Mouse (Mus musculus): ENCODE measurements at regions not wholly inside any gene's neighbourhood (a gene's known extent, or its start where the extent isn't known, plus 50 kb on each side); places are given as distances from the start of the nearest gene placed in this dataset.

DNA sequence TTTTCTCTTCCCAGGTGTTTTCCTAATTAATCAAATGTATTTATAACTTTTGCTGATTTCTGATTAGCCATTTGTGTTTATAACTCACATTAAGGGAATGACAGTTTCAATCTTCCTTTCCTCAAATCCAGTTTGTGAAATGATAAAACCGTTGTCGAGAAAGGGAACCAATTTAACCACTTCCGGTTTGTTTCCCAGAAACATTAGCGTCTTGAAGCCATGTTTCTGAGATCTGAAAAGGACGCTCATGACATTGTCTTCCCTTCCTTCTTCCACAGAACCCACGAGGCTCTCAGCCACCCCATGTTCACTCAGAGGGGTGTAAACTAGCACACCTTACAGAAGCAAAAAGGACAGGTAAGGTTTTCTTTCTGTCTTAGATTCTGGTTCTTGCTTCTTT is 76.0 kb upstream of the Bmp2k start:
- Histone ChIP-seq H3K36me3 (ENCODE audit: inconsistent target) (no peaks in the 10 kb centered on the region), H3K27ac (peak overlapping the region; percentile 96), H3K4me3 (ENCODE audit: inconsistent target) (peak overlapping the region; percentile 31; the same call in 1 of the 2 replicates), H3K79me2 (ENCODE audit: inconsistent target) (peaks cover 18% of the 10 kb centered on the region)
- 7% methylated on average over 6 of the region's 6 CpGs for WGBS (ENCODE audit: missing documents)

DNA sequence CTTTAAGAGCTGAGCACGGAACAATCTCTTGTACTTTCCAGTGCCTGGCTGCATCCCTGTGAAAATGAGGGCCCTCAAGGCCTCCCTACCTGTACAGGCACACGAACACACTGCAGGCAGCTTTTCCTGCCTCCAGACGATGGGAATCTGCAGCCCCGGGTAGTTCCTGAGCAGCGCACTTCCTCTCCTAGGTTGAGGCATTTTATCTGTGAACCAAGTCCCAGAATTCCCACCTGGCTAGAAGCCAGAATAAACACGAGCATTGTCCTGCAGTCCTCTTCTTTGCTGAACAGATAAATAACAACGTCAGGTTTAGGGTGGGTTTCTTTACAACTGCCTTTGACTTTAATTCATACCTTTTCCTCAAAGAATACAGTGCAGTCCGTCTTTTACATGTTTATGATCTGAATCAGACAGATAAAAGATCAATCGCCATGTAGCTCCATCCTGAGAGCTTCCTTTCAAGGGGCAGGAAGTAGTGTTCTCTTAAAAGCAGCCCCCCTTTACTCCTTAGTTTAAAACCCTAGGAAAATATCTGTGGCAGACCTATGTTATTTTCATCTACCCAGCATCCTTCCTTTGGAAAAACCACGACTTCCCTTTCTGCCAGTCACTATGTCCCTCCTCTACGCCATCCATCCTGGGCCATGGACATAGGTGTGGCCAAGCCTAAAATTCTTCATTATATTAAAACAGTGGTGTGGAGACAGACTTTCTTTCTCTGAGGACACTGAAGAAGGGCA is 75.3 kb upstream of the Bmp2k start:
- Histone ChIP-seq H3K79me2 (ENCODE audit: inconsistent target) (peaks cover 18% of the 10 kb centered on the region), H3K27ac (peak overlapping the region; percentile 96), H3K36me3 (ENCODE audit: inconsistent target) (no peaks in the 10 kb centered on the region), H3K4me3 (ENCODE audit: inconsistent target) (peak overlapping the region; percentile 5; the same call in 1 of the 2 replicates)
- WGBS (ENCODE audit: missing documents): 30% methylated on average over 11 of the region's 11 CpGs

DNA sequence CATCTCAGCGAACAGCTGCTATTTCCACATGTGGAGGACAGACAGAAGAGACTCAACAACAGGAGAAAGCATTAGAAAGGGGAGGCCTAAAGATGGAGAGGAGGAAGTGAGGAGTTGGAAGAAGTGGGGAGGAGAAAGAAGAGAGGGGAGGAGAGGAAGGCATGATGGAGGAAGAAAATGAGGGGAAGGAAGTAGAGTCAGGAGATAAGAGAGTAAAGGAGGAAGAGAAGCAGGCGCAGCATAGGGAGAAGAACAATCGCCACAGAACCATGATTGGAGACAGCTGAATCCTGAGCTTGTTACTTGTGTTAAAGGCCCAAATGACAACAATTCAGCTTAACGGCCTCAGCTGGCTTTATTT is 74.8 kb upstream of the Bmp2k start:
- Histone ChIP-seq H3K79me2 (ENCODE audit: inconsistent target) (peaks cover 18% of the 10 kb centered on the region), H3K36me3 (ENCODE audit: inconsistent target) (no peaks in the 10 kb centered on the region), H3K4me3 (ENCODE audit: inconsistent target) (no peak overlapping the region), H3K27ac (peak overlapping the region; percentile 96)
- WGBS (ENCODE audit: missing documents): 42% methylated on average over 4 of the region's 4 CpGs

DNA sequence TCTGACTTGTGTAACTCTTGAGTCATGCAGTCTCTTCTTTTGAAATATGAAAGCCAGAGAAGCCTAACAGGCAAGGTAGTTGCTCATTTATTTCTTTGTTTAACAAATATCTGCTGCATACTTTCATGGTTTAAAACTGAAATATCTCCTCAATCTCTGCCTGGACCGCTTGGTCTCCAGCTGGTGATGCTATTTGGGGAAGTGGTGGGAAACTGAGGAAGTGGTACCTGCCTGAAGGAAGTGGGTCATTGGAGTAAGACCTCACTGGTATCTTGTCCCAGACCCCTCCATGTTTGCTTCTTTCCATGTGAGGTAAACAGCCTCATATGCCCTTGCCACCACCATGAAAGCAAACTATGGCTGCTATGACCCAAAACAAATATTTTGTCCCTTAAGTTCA is 74.0 kb upstream of the Bmp2k start:
- Histone ChIP-seq H3K27ac (peak overlapping the region; percentile 96), H3K4me3 (ENCODE audit: inconsistent target) (no peak overlapping the region), H3K79me2 (ENCODE audit: inconsistent target) (peaks cover 18% of the 10 kb centered on the region), H3K36me3 (ENCODE audit: inconsistent target) (no peaks in the 10 kb centered on the region)
- WGBS (ENCODE audit: missing documents): 57% methylated on average over 1 of the region's 1 CpGs

DNA sequence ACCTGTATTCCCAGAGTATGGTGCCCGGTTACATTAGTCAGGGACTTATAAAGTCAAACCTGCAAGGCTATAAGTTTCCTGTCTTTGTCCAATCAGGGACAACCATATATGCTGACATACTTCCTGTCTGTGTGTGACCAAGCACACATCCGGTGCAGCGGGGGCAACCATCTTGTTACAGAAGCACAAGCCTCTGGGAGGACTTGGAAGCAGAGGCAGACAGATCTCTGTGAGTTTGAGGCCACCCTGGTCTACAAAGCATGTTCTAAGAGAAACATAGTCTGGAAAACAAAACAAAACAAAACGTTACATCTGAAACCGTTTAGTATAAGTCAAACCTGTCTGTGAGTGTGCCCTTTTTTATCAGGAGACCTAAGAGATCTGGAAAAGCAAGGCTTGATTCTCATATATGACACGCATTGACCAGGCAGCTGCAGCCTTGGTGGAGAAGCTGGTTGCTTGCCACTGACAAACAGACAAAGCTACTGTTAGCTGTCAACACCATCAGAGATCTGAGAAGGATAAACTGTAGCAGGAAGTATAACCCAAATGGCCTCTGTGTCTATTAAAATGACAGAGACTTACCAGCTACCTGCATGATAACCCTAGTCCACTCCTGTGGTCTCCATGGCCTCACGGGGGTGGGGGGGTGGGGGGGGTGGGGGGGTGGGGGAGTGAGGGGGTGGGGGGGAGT is 72.6 kb upstream of the Bmp2k start:
- H3K27ac ChIP-seq: no peak overlapping the region
- H3K36me3 ChIP-seq (ENCODE audit: inconsistent target): no peaks in the 10 kb centered on the region
- H3K79me2 ChIP-seq (ENCODE audit: inconsistent target): peaks cover 11% of the 10 kb centered on the region
- WGBS (ENCODE audit: missing documents): 73% methylated on average over 6 of the region's 7 CpGs
- H3K4me3 ChIP-seq (ENCODE audit: inconsistent target): no peak overlapping the region

DNA sequence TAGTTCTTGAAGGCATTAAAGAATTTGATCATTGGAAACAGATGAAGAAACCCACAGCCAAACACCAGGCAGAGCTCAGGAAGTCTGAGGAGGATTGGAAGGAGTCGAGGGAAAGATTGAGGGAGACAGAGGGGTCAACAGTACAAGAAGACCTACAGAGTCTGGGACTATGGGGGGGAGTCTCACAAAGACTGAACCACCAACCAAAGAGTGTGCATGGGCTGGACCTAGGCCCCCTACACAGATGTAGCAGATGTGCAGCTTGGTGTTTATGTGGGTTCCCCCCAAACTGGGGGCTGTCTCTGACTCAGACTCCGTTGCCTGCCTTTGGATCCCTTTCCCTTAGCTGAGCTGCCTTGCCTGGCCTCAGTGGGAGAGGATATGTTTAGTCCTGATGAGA is 71.5 kb upstream of the Bmp2k start:
- H3K36me3 ChIP-seq (ENCODE audit: inconsistent target): no peaks in the 10 kb centered on the region
- no peak overlapping the region for H3K4me3 ChIP-seq (ENCODE audit: inconsistent target)
- H3K27ac ChIP-seq: no peak overlapping the region
- peaks cover under 1% of the 10 kb centered on the region; the same call in 1 of the 2 replicates for H3K79me2 ChIP-seq (ENCODE audit: inconsistent target)
- WGBS (ENCODE audit: missing documents): 92% methylated on average over 2 of the region's 2 CpGs

DNA sequence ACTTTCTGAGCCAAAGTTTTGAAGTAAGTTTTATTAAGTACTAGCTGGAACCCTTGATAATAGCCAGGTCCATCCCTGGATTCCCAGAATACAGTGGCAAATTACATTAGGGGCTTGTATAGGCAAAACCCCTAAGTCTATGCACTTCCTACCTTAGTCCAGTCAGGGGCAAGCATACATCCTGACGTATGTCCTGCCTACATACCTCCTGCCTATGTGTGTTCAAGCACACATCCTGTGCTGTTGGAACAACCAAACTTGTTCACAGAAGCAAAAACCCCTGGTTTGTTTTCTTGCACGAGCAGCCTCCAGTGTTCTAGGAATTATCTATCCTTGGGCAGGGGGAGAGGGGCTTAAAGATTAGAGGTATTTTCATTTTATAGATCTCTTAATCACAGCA is 66.4 kb upstream of the Bmp2k start:
- 88% methylated on average over 2 of the region's 2 CpGs for WGBS (ENCODE audit: missing documents)
- Histone ChIP-seq H3K36me3 (ENCODE audit: inconsistent target) (no peaks in the 10 kb centered on the region), H3K79me2 (ENCODE audit: inconsistent target) (no peaks in the 10 kb centered on the region), H3K27ac (no peak overlapping the region), H3K4me3 (ENCODE audit: inconsistent target) (no peak overlapping the region)

DNA sequence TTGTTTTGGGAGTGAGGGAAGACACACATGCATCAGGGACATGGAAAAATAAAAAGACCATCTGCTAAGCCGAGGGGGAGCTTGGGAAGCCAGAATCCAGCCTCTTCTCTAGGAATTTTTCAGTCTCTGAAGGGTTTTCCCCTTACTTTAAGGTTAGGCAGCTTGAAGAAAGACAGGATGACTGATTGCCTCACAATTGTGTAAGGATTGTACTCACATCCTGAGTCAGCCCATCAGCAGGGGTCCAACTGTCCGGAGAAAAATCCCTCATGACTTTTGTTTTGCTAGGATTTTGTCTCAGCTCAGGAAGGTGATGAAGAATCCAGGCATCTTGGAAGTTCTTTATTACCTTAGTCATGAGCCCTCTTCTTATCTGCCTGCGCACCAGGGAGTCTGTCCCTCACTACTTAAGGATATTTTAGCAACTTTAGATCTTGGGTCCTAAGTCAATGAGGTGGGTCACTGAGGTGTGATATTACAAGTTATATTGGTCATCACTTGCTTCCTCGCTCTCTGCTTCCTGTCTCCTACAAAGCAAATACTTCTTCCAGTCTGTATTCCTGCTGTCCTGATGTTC is 65.8 kb upstream of the Bmp2k start:
- no peak overlapping the region for H3K27ac ChIP-seq
- H3K79me2 ChIP-seq (ENCODE audit: inconsistent target): no peaks in the 10 kb centered on the region
- 70% methylated on average over 4 of the region's 4 CpGs for WGBS (ENCODE audit: missing documents)
- no peak overlapping the region for H3K4me3 ChIP-seq (ENCODE audit: inconsistent target)
- no peaks in the 10 kb centered on the region for H3K36me3 ChIP-seq (ENCODE audit: inconsistent target)

DNA sequence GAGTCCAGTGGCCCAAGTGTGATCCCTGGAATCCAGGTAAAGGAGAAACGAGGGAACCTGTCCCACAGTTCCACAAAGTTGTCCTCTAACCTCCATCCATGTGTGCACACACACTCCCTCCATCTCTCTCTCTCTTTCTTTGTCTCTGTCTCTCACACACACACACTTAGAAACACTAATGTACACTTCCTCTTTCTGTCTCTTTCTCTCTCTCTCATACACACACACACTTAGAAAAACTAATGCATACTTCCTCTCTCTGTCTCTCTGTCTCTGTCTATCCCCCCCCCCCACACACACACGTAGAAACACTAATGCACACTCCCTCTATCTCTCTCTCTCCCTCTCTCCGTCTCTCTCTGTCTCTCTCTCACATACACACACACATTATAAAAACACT is 61.2 kb upstream of the Bmp2k start:
- H3K4me3 ChIP-seq (ENCODE audit: inconsistent target): no peak overlapping the region
- H3K36me3 ChIP-seq (ENCODE audit: inconsistent target): no peaks in the 10 kb centered on the region
- 44% methylated on average over 1 of the region's 3 CpGs for WGBS (ENCODE audit: missing documents)
- no peaks in the 10 kb centered on the region for H3K79me2 ChIP-seq (ENCODE audit: inconsistent target)
- H3K27ac ChIP-seq: no peak overlapping the region

DNA sequence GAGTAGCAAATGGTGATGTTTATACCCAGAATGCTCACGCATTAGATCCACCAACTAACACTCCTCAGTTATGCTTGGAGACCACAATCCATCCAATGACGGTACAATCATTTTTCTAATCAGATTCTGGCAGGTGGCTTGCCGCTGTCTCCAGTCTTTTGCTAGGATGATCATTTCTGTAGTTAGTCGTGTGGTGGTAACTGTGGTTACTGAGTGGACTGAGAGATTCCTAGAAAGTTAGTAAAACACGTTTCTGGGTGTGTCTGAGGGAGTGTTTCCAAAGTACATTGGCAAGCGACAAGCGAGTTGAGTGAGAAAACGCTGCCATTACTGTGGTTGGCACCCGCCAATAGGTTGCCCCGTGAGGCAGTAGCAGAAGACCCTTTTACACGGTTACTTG is 58.8 kb upstream of the Bmp2k start:
- H3K79me2 ChIP-seq (ENCODE audit: inconsistent target): no peaks in the 10 kb centered on the region
- no peak overlapping the region for H3K4me3 ChIP-seq (ENCODE audit: inconsistent target)
- no peaks in the 10 kb centered on the region for H3K36me3 ChIP-seq (ENCODE audit: inconsistent target)
- no peak overlapping the region for H3K27ac ChIP-seq
- 95% methylated on average over 10 of the region's 11 CpGs for WGBS (ENCODE audit: missing documents)

DNA sequence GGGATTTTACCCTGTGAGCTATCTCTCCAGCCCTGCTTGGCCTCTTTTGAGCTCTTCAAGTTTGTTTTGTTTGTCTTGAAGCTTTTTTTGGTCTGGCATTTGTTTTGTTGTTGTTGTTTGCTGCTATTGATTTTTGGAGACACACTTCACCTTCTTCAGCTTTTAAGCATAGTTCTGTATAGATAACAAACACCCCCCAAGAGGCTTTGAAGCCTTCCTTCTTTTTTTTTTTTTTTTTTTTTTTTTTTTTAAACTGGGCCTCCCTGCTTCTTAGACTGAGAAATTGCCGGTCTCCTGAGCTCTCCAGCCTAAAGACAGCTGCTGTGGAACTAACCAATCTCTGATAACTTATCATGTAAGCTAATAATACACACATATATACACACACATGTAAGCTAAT is 58.2 kb upstream of the Bmp2k start:
- Histone ChIP-seq H3K79me2 (ENCODE audit: inconsistent target) (no peaks in the 10 kb centered on the region), H3K36me3 (ENCODE audit: inconsistent target) (no peaks in the 10 kb centered on the region), H3K27ac (no peak overlapping the region), H3K4me3 (ENCODE audit: inconsistent target) (no peak overlapping the region)
- WGBS (ENCODE audit: missing documents): 100% methylated on average over 1 of the region's 1 CpGs

DNA sequence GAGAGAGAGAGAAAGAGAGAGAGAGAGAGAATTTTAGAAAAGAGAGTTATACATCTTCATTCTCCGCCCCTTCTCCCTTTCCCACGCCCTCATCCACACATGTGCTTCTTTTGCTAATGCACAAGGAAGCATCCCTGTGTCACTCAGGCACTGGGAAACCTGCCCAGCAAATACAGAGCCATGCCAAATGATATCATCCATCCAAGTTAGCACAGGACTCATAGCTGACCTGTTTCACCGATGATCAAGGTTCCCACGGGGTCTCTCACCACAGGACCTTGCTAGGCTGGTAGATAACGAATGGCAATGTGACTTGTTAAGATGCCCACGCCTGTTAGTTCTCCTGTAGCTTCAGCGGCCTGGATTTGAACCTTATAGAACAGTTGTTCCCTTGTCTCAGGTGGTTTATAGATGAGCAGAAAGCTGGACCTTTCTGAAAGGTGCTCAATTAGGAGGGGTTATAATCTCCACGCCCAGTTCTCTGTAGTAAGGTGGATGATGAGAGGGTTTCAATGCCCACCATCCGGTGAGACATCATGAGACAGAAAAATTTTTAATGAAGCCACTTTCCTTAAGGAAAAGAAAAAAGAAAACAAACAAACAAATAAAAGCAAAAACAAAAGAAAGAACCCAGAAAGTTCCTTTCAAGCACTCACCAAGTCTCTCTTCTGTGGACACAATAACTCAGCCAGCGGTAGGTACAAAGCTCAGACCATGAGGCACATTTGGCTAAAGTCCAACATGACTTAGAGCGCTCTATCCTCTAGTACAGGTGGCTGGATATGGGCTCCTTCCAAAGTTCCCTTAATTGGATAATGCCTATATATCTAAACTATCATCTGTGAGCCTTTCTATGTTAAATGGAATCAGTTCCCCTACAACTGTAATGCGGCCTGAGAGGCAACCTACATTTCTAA is 57.1 kb upstream of the Bmp2k start:
- WGBS (ENCODE audit: missing documents): 95% methylated on average over 12 of the region's 12 CpGs
- no peaks in the 10 kb centered on the region for H3K79me2 ChIP-seq (ENCODE audit: inconsistent target)
- no peaks in the 10 kb centered on the region for H3K36me3 ChIP-seq (ENCODE audit: inconsistent target)
- H3K4me3 ChIP-seq (ENCODE audit: inconsistent target): no peak overlapping the region
- no peak overlapping the region for H3K27ac ChIP-seq

DNA sequence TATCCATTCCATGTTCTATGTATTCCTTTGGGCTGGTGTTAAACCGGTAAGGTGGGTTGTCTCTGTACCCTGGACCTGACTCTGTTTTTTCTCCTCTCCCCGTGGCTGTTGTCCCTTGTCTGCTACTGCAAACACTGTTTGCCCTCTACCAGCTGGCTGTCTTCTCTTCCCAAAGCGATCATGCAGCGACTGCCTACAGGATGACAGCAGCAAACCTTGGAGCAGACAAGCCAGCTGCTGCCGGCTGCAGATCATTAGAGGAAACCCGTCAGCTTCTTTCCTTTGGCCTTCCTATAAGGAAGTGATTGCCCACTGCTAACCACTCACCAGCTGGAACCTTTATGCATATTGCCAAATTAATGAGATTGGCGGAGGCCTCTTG is 56.4 kb upstream of the Bmp2k start:
- 56% methylated on average over 7 of the region's 7 CpGs for WGBS (ENCODE audit: missing documents)
- Histone ChIP-seq H3K4me3 (ENCODE audit: inconsistent target) (no peak overlapping the region), H3K36me3 (ENCODE audit: inconsistent target) (no peaks in the 10 kb centered on the region), H3K27ac (no peak overlapping the region), H3K79me2 (ENCODE audit: inconsistent target) (no peaks in the 10 kb centered on the region)

DNA sequence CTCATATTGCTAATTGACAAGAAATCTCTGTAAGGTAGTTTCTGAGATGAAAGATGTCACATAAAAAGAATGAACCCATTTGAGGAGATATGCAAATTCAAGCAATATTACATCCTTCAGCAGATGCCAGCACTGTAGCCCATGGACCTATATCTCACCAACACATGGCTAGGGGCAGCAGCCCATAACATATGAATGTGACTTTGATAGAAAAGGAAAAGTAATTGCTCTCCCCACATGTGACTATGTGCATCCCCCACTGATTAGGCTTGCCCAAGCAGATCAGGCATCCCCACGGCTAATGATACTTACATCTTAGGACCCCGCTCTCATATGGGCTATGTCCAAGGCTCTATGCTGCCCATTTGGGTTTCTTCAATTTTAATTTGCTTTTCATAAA is 56.0 kb upstream of the Bmp2k start:
- no peak overlapping the region for H3K4me3 ChIP-seq (ENCODE audit: inconsistent target)
- 96% methylated on average over 2 of the region's 2 CpGs for WGBS (ENCODE audit: missing documents)
- no peaks in the 10 kb centered on the region for H3K79me2 ChIP-seq (ENCODE audit: inconsistent target)
- no peak overlapping the region for H3K27ac ChIP-seq
- H3K36me3 ChIP-seq (ENCODE audit: inconsistent target): no peaks in the 10 kb centered on the region

Data from macrophage (primary cell).